Mouse (Mus musculus) cerebellum, adult 8-10 months (tissue): Measurements from ENCODE around the gene Tmem199.
A peak's percentile ranks its signal among the peaks of the same experiment; 100 is the strongest.

Source experiments
- DNase-seq: peaks from one replicate; pipeline ENCODE4 v3.0.0; 2022

Tmem199 gene

DNA sequence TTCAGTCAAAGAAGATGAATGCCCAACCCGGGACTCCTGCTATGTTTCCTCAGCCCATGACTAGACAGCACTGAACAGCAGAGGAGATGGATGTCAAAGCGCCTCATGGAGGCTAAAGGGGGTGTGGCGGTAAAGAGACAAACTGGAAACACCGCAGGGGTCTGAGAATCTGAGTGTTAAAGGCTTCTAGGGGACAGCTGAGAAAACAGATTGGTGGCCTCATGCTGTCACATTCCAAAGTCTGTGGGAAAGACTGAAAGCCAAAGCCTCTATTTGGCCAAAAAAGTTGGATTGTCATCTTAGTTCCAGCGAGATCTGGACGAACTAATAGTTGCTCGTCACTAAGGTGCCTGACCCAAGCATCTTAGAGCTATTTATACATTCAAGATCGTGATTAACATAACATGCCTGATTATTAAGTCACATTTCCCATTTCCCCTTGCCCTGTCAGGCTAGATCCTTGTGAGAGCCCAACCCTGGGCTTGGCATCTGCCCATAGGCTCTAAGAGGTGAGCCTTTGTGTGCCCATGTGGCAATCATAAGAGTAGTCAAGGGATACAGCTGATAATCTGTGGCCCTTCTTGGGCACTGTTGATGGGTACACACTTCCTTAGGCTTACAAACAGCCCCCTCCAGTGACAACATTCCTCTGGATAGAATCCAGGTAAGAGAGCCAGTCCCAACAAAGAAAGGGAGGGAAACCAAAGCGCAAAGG, 11.4 kb upstream of the Tmem199 start:
- no peak for DNase-seq

DNA sequence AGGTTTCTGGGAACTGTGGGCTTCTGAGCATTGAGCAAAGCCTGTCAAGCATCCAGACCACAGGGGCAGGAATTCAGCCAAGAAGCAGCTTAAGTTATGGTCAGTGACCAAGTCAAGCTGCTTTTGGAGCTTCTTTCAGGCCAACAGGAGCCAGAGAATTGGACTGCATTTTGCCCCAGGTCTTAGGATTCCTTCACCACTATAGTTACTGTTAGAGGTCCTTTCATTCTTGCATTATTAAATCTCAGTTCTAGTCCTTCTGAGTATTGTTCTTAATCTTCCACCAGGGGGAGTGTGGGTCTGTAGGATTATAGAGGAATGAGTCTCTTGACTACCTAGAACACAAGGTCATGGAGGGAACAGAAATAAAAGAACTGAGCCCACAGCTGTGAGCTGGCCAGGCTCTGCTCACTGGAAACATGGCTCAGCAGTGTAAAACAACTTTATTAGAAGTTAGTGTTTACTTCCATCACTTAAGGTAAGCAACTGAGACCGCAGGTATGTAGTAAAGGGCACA, 10.6 kb upstream of the Tmem199 start:
- no peak for DNase-seq

DNA sequence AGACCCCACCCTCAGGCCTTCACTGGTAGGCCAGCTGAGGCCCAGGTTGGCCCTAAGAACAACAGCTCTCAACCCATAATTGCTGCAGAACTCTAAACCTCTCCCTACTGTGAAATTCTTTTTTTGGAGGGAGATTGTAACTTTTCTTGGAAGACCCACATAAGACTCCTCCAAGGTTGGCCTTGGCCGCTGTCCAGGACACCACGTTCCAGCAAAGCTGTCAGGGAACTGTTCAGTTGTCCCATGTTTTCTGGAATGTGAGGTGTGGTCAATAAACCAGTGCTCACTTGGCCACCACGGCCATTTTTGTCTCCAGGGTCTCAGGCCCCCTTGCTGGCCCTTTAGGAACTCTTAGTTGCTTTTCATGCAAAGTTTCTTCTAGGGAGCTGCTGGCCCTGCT, 9.9 kb upstream of the Tmem199 start:
- DNase-seq, result no peak

DNA sequence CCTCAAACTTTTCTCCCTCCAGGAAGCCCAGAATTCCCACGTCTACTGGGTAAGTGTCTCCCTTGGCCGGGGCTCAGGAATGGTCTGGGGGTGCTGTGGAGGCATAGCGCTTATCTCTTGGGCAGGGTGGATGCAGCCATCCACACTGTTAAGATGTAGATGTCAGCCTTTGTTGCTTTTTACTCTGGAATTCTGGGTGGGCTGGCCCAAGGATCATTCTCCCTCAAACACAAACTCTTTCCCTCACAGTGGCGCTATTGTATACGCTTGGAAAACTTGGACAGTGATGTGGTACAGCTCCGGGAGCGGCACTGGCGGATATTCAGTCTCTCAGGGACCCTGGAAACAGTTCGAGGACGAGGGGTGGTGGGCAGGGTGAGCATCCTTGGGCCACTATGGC, 7.0 kb upstream of the Tmem199 start:
- DNase-seq, result no peak

DNA sequence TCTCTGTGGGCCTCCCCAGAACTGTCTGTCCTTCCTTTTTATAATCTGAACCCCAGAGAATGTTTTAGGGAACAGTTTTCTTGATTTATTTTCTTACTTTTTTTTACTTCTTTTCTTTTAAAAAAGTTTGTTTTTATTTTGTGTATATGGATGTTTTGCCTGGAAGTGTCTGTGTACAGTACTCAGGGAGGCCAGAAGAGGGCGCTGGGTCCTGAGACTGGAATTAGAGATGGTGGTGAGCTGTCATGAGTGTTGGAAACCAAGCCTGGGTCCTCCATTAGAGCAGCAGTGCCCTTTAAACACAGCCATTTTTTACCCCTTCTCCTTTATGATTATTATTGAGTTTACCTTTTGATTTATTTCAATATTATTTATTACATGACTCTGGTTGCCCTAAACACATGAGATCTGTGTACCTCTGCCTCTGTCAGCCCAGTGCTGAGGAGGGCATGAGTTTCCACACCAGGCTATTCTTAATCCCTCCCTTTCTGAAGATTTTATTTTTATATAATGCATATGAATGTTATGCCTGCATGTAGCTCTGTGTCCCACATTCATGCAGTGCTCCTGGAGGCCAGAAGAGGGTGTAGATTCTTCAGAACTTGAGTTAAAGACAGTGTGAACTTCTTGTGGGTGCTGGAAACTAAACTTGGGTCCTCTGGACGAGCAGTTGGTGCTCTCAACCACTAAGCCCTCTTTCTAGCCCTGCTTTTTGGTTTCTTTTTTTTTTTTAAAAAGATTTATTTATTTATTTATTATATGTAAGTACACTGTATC, 3.8 kb upstream of the Tmem199 start:
- no peak for DNase-seq

DNA sequence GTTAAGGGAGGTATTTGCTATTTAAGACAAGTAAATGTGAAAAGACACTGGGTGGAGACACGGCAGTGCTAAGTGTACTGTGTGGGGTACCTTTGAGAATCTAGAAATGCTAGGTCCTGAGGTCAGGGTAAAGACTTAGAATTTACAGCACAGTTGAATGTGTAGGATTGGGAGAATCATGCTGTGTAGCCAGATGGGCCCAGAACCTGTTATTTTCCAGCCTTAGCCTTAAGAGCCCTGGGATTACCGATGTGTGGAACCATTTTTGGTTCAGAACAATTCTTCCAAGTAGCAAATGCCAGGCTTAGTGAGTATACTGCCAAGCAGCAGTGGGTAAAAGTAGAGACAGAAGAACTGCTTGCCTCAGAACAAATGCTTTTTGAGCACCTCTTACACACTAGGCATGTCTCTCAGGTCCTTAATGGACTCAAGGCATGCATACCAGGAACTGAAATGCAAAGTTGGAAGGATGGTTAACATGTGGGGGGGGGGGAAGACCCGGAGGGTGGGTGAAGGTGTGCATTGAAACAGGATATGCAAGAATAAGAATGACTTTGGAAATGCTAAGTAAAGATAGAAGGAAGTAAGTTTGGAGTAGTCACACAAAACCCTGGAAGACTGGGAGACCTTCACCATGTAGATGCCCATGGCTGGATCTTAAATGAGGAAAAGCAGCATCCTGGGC, 1.3 kb upstream of the Tmem199 start:
- DNase-seq, result no peak

DNA sequence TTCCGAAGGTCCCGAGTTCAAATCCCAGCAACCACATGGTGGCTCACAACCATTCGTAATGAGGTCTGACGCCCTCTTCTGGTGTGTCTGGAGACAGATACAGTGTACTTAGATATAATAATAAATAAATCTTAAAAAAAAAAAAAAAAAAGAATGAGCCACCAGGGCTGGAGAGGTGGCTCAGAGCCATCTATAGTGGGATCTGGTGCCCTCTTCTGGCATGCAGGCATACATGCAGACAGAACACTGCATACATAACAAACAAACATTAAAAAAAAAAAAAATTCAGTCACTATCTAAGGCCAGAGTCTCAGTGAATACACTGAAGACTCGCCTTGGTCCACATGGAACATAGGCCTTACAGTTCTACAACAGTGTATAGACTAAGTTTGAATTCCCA, 2.8 kb downstream of the Tmem199 start:
- no peak for DNase-seq

DNA sequence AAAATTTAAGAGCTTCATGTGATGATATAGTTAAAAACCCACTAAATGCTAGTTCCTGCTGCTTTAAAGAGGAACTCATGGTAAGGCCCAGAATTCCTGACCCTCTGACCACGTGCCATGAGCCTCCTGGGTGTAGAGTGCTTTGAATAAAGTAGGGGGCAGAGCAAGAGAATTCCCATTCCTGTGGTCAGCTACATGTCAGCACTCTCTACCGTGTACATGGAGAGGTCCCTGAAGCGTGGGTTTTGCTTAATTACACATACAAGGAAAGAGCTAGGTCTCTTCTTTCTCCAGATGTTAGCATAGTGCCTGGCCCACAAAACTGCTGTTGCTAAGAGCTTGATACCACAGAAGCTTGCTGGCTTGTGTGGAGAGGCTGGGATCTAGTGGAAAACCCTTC, 6.5 kb downstream of the Tmem199 start:
- no peak for DNase-seq

DNA sequence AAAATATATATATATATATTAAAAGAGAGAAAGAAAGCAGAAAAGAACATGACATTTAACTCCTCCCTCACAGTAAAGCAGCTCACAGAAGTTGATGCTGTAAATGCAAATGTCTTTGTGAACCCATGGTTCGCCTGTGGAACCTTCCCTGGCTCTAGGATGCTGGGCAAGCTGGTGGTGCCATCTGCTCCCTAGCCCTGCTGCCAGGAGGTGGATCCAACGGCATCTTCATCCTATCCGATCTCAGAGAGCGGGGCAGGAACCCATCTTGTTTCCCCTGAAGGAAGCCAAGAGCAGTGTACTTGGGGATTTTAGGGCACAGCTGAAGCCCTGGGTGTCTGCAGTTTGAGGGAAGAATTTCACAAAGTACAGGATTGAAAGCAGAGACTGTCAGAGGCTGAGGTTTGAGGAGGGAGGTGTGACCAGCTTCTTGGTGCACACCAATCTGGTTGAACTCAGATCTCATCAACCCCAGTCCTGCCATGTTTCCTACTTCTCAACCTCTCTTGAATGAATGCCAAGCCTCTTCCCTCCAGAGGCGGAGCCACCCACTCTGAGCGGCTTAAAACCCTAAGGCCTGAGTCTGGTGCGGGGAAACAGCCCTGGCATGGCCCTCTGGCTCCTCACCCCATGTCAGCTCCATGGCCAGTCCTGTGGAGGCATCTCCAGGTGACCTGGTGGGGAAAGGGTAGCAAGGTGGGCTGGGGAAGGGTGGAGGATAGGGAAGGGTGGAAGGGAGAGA, 8.9 kb downstream of the Tmem199 start, which contains the start of gene Sebox:
TSS of gene Sebox (plus strand) at position 539 of the 742 bp plus-strand sequence.
- DNase-seq, result peak; percentile 85

DNA sequence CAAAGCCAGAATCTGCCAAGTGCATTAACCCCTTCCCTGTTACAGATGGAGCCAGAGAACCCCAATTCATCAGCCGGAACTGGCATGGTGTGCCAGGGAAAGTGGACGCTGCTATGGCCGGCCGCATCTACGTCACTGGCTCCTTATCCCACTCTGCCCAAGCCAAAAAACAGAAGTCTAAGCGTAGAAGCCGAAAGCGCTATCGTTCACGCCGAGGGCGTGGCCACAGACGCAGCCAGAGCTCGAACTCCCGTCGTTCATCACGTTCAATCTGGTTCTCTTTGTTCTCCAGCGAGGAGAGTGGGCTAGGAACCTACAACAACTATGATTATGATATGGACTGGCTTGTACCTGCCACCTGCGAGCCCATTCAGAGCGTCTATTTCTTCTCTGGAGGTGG, 10.4 kb downstream of the Tmem199 start:
- no peak for DNase-seq

DNA sequence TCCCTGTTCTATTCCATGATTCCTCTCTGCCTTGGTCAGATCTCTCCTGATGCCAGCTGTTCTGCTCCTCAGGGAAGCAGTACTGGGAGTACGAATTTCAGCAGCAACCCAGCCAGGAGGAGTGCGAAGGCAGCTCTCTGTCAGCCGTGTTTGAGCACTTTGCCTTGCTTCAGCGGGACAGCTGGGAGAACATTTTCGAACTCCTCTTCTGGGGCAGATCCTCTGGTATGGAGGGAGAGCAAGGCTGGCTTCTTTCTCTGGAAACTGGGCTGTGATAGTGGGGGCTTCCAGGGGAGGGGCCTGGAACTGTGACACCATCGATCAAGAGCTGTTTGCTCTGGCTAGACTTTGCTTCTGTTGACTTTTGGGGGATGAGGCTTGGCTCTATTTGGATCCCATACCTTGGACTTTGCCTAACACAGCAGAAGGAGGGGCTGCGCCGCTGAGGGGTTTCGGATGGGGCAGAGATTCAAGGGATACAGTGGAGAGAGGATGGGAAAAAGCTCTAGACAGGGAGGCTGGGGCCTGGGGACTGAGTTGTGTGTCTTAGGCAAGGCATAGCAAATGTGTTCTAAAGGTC, 11.3 kb downstream of the Tmem199 start:
- DNase-seq, result no peak

DNA sequence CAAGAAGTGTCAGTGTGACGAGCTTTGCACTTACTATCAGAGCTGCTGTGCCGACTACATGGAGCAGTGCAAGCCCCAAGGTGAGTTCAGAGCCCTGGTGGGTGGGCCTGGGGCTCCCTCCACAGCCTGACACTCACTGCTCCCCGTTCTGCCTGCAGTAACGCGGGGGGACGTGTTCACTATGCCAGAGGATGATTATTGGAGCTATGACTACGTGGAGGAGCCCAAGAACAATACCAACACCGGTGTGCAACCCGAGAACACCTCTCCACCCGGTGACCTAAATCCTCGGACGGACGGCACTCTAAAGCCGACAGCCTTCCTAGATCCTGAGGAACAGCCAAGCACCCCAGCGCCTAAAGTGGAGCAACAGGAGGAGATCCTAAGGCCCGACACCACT, 12.4 kb downstream of the Tmem199 start:
- DNase-seq, result no peak

DNA sequence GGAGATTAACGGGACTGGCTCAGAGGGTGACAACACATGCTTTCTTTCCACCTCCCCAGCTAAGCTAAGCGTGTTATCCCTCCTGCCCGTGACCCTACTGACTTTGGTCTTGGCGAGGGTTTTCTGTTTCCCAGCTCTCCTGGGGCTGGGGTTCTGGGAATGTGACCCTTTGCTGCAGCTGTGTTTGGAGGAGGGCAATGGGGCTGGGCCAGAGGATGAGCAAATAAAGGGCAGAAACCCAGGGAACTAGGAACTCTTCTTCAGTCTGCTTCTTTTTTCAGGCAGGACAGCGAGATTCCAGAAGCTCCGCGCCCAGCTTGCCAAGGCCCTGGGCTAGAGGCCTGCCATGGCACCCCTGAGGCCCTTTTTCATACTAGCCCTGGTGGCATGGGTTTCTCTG, 13.0 kb downstream of the Tmem199 start, which contains the start of gene Vtn:
TSS of gene Vtn (plus strand) at position 88 of the 400 bp plus-strand sequence.
- no peak for DNase-seq

DNA sequence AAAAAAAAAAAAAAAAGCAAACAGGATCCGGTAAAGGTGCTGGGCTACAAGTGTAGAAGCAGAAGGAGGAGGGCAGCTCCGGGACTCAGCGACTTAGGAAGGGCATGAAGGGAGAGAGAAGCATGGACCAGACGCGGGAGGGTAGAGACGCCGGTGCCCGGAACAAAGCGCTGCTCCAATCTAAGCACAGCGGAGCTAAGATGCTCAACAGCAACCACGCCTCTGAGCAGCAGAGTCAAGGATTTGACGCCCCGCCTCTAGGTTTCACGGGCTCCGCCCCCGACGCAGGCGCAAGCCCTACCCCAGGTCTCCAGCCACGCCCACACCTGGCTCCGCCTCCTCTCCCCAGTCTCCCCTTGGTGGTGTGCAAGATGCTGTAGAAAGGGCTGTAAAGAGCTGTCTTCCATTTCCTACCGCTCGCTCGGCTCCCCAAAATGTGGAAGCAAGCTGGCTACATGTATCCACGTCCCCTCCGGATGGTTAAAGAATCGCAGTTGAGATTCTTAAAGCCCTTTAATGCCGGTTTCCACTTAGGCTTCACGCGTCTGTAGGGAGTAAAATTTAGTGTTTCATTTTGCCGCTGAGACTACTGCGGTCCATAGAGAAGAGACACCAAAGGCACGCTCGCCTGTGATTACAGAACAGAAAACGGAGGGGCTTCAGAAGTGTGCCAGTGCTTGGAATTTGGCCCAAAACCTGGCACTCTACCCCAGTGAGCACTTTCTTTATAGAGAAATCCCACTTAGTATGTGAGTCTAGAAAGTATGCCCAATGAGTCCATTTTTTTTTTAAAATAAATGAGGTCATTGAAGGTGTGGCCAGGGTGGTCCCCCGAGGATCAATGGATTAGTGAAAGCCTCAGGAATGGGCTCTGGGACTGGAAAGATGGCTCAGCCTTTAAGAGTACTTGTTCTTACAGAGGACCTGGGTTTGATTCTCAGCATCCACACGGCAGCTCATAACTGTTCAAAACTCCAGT, 14.1 kb downstream of the Tmem199 start, which contains the start of gene Sarm1:
TSS of gene Sarm1 (minus strand) at position 211 of the 979 bp plus-strand sequence.
- DNase-seq, result peak; percentile 98

DNA sequence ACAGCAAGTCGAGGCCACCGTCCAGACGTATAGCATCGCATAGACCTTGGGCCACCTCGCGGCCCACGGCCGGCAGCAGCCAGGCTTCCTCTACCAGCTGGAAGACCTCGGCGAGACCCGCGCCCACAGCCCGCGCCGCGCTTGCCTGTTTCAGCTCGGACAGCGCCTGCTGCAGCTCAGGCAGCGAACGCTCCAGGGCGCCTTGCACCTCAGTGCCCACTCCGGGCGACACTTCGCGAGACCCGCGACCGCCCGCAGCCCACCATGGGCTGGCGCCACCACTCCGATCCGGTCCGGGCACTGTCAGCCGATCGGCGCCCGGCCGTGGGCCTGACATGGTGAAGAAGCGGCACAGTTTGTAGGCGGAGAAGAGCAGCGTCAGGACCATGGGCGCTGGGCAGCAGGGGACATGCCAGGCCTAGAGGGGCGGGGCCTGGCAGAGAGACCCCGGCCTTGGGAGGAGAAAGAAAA, 14.9 kb downstream of the Tmem199 start:
- peak; percentile 67 for DNase-seq

DNA sequence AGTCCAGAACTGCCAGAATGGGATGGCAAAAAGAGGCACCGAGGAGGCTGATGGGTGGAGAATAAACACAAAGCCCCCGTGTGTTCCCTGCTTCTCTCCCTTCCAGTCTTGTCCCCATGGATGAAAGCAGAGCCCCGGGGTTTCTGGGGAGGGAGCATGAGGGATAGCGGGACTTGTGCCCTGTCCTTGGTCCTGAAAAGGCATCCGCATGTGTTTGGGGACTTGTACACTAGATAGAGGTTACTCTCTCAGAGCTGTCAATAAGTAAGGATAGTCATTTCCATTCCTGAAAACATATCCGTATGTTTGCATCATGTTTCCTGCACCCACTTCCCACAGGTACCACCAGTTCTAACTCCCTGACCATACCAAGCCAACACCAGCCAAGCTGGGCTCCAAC, 16.1 kb downstream of the Tmem199 start:
- peak; percentile 27 for DNase-seq

DNA sequence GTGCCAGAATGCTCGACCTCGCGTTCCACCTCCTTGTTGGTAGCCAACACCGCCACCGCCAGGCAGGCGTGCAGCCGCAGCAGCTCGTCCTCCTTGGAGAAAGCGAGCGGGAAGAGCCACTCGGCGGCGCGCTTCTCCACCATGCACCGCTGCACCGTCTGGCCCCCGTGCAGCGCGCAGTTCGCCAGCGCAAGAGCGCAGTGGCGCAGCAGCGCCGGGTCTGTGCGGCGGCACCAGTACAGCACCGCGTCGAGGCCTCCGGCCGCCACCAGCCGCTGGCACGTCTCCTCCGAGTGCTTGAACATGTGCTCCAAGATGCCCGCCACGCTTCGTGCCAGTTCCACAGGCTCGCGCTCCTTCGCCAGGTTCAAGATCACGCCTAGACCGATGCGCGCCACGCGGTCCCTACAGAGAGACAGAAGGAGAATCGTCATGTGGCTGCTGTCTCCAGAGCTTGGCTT, 21.2 kb downstream of the Tmem199 start:
- DNase-seq, result peak; percentile 62

DNA sequence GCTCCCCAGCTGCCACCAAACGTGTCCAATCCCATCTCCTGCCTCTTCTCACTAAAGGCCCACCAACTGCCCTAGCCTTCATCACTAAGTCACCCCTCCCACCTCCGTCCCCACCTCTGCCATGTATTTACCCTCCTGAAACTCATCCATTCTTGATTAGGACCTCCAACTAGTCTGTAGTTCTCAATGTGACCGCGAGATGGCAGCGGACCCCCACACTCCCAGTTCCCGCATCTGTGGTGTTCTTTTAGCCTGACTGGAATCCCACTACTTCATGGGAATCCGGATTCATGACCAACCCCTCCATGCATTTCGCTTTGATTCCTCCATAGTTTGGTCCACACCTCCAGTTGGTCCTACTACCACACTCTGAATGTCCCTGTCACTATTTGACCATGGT, 23.8 kb downstream of the Tmem199 start:
- peak; percentile 85 for DNase-seq

DNA sequence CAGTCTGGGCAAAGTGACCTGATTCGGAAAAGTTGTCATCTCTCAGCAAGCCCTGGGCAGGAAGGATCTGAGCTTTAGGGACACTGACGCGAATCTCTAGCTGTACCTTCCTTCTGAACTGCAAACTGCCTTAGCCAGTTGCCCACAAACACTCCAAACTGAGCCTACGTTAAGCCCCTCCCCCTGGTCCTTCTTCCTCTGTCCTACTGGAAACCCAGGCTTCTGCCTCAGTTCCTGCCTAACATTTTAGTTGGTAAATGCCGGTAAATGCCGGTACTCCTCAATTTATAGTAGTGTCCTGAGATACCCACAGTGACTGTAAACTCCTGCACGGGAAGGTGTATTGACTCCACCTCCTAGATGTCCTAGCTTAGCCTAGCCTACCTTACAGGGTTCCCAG, 28.3 kb downstream of the Tmem199 start:
- DNase-seq, result no peak

DNA sequence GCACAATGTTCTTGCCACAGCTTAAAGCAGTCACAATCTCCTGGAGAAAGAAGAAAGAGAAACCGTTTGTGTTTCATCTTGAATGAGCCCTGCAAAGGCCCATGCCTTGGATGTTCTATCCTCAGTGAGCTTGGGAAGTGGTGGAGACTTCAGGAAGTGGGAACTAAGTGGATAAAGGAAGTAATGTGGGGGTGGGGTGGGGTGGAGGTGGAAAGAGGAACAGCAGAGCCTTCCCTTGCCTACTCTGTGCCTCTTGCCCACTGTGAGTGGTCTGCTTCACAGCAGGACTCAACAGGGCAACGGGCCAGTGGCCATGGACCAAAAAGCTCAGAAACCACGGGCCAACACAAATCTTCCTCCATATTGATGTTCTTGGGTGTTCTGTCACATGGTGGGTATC, 36.7 kb downstream of the Tmem199 start:
- DNase-seq, result no peak
